Mouse (Mus musculus): ENCODE measurements at regions not wholly inside any gene's neighbourhood (a gene's known extent, or its start where the extent isn't known, plus 50 kb on each side); places are given as distances from the start of the nearest gene placed in this dataset.
"Not testable (repeated sequence)": the region's sequence is repeated elsewhere in the genome, so short reads cannot be mapped to it uniquely, and the experiment has no call there.

GRCm38 (mm10) chr14:46572972-46573371 lies 182.5 kb upstream of the Bmp4 start:
- not testable (repeated sequence) for TF ChIP-seq CTCF (IDR thresholded peaks at IDR 0.05 in 2 of 3, conservative IDR thresholded peaks at IDR 0.05 in 1 of 3; ENCODE audit: control insufficient read depth in 1 of 3, insufficient read depth in 1 of 3, low read depth in 2 of 3, low read length in 3 of 3, poor library complexity in 1 of 3, severe bottlenecking in 1 of 3); POLR2A (IDR thresholded peaks at IDR 0.05; ENCODE audit: control insufficient read depth in 1 of 2, insufficient read depth in 1 of 2, low read depth in 1 of 2, low read length in 2 of 2, poor library complexity in 1 of 2); GATA1 (IDR thresholded peaks at IDR 0.05; ENCODE audit: low read depth, low read length); JUND (IDR thresholded peaks at IDR 0.05; ENCODE audit: low read depth, low read length); MYC (IDR thresholded peaks at IDR 0.05; ENCODE audit: low read depth, low read length); KAT2A (conservative IDR thresholded peaks at IDR 0.05; ENCODE audit: low read depth, low read length); MAZ (IDR thresholded peaks at IDR 0.05; ENCODE audit: low read depth, low read length); SMC3 (IDR thresholded peaks at IDR 0.05; ENCODE audit: low read depth, low read length); EP300 (IDR thresholded peaks at IDR 0.05; ENCODE audit: low read depth in 1 of 2, low read length in 2 of 2); MAX (IDR thresholded peaks at IDR 0.05; ENCODE audit: low read length); MEF2A (IDR thresholded peaks at IDR 0.05; ENCODE audit: extremely low read depth, insufficient replicate concordance, low read depth, low read length, poor library complexity, severe bottlenecking); BHLHE40 (IDR thresholded peaks at IDR 0.05; ENCODE audit: borderline replicate concordance, low read depth, low read length)
